Mouse (Mus musculus) brain, embryonic 14.5 days (tissue): ENCODE data around the gene Polg.

Experiments
- CTCF ChIP-seq: fragments of 200-500 bp; IDR thresholded peaks from 2 replicates; pipeline ENCODE4 v1.5.1; 2012; ENCODE audit warnings: inconsistent platforms, mild to moderate bottlenecking, moderate library complexity, borderline replicate concordance; ENCODE audit not compliant: insufficient read depth, insufficient read length; ENCODE audit errors: extremely low read depth
- POLR2A ChIP-seq: fragments of 200-500 bp; IDR thresholded peaks from 2 replicates; pipeline ENCODE4 v1.6.1; 2012; ENCODE audit warnings: mild to moderate bottlenecking, inconsistent platforms, borderline replicate concordance; ENCODE audit not compliant: poor library complexity, insufficient read depth, insufficient read length, severe bottlenecking; ENCODE audit errors: extremely low read depth

GRCm38 (mm10) chr7:79463376-79464077, 2.6 kb downstream of the Polg start:
- TF ChIP-seq CTCF: no peak
- TF ChIP-seq POLR2A: no peak
